Mouse (Mus musculus) lung, adult 2 months (tissue): Measurements from ENCODE around the gene Ppil1.

Experiments used
- CTCF ChIP-seq: fragments of 200-500 bp; IDR thresholded peaks from 2 replicates; pipeline ENCODE4 v1.5.1; 2011; ENCODE audit warnings: mild to moderate bottlenecking, low read length, control low read depth; ENCODE audit not compliant: insufficient read depth
- POLR2A ChIP-seq: fragments of 200-500 bp; IDR thresholded peaks from 2 replicates; pipeline ENCODE4 v1.6.1; 2011; ENCODE audit warnings: low read depth, mild to moderate bottlenecking, control low read depth, low read length, borderline replicate concordance; ENCODE audit errors: extremely low read depth

- no peak for TF ChIP-seq POLR2A
- TF ChIP-seq CTCF = no peak
These were observed 9.2 kb upstream of the Ppil1 start for GRCm38 (mm10) chr17:29273156-29273555.
